Mouse (Mus musculus): Measurements from ENCODE around the gene Deaf1. TPM values are rescaled to one million over a fixed set of nuclear protein-coding genes. Genes with fewer than 3 reads are reported as not detected.

Gene Deaf1
- polyA plus RNA-seq, 1 experiment from 2014 or later, result 79.7 TPM

DNA sequence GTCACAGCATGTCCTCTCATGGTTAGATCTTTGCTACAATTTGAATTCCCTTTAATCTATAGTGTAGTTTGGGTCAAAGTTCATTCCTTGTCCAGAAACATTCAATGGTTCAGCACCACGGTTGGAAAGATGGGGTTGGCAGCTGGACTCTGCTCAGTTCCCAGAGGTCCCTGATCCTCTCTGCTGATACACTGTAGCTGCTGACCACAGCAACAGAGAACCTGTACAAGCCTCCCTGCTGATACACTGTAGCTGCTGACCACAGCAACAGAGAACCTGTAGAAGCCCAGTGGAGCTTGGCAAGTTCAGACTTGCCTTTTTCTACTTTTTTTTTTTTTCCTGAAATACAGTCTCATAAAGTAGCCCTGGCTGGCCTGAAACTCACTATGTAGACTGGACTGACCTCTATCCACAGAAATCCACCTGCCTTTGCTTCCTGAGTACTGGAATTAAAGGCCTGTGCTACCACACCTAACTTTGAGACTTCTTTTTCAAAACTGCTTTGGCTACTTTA lies 9.8 kb downstream of the Deaf1 start:
- Histone ChIP-seq H3K9me3 (ENCODE audit: control insufficient read depth, low read length) (no peaks in the 10 kb centered on the region), H3K27ac (ENCODE audit: low read depth, low read length) (no peak overlapping the region), H3K4me2 (replicated peaks; ENCODE audit: low read depth, low read length) (no peak overlapping the region), H3K4me1 (ENCODE audit: control insufficient read depth, insufficient read depth, low read length) (no peaks in the 10 kb centered on the region), H3K27me3 (ENCODE audit: control insufficient read depth, insufficient read depth, low read length) (no peaks in the 10 kb centered on the region), H3K9ac (ENCODE audit: low read depth, low read length) (no peak overlapping the region), H3K36me3 (ENCODE audit: control insufficient read depth, insufficient read depth, low read length) (peaks cover 97% of the 10 kb centered on the region), H3K4me3 (ENCODE audit: low read length) (no peak overlapping the region)
- no peak for ATAC-seq (ENCODE audit: low FRiP score, low TSS enrichment)
- WGBS, result 88% methylated on average over 1 of the region's 1 CpGs

DNA sequence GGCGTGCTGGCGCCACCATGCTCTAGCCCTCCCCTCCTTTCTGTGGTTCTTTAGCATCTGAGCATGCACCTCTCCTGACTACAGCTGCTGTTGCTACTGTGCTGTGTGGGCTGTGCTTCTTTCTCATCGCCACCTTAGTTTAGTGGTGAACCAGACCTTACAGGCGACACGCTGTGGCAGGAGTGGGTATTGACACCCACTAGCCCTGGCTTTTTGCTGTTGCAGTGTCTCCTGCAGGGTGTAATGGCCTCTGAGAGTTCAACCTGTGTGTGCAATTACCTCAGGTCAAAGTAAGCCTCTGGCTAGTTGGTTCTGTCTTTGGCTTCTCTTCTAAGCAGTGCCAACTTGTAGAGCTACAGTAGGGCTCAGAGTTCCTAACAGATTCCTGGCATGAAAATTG lies 11.5 kb downstream of the Deaf1 start:
- H3K27me3 ChIP-seq (ENCODE audit: control insufficient read depth, insufficient read depth, low read length), result no peaks in the 10 kb centered on the region
- ATAC-seq (ENCODE audit: low FRiP score, low TSS enrichment), result no peak; the same call in 1 of the 2 replicates
- no peaks in the 10 kb centered on the region for H3K4me1 ChIP-seq (ENCODE audit: control insufficient read depth, insufficient read depth, low read length)
- no peaks in the 10 kb centered on the region for H3K9me3 ChIP-seq (ENCODE audit: control insufficient read depth, low read length)
- no peak overlapping the region for H3K27ac ChIP-seq (ENCODE audit: low read depth, low read length)
- H3K4me3 ChIP-seq (ENCODE audit: low read length), result no peak overlapping the region
- no peak overlapping the region for H3K4me2 ChIP-seq (replicated peaks; ENCODE audit: low read depth, low read length)
- peaks cover 94% of the 10 kb centered on the region for H3K36me3 ChIP-seq (ENCODE audit: control insufficient read depth, insufficient read depth, low read length)
- WGBS, result 71% methylated on average over 5 of the region's 5 CpGs
- H3K9ac ChIP-seq (ENCODE audit: low read depth, low read length), result no peak overlapping the region

DNA sequence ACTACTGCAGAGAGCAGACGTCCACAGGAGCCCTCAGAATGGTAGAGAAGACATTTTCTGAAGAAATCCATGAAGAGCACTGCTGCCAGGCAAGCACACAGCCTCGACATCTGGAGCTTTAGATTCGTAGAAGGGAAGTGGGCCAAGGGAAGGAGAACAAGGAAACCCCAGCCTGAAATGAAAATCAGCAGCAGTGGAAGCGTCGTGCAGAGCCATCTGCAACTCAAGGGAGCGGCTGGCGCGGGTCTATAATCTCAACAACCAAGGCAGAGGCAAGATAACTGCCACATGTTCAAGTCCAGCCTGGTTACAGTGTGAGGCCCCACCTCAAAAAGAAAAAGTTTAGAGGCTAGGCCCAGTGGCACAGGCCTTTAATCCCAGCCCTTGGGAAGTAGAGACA lies 12.4 kb downstream of the Deaf1 start:
- H3K27me3 ChIP-seq (ENCODE audit: control insufficient read depth, insufficient read depth, low read length), result no peaks in the 10 kb centered on the region
- H3K9me3 ChIP-seq (ENCODE audit: control insufficient read depth, low read length), result no peaks in the 10 kb centered on the region
- H3K4me2 ChIP-seq (replicated peaks; ENCODE audit: low read depth, low read length), result no peak overlapping the region
- H3K9ac ChIP-seq (ENCODE audit: low read depth, low read length), result no peak overlapping the region
- no peak for ATAC-seq (ENCODE audit: low FRiP score, low TSS enrichment)
- no peak overlapping the region for H3K4me3 ChIP-seq (ENCODE audit: low read length)
- peaks cover 94% of the 10 kb centered on the region for H3K36me3 ChIP-seq (ENCODE audit: control insufficient read depth, insufficient read depth, low read length)
- H3K4me1 ChIP-seq (ENCODE audit: control insufficient read depth, insufficient read depth, low read length), result no peaks in the 10 kb centered on the region
- 94% methylated on average over 8 of the region's 8 CpGs for WGBS
- no peak overlapping the region for H3K27ac ChIP-seq (ENCODE audit: low read depth, low read length)

DNA sequence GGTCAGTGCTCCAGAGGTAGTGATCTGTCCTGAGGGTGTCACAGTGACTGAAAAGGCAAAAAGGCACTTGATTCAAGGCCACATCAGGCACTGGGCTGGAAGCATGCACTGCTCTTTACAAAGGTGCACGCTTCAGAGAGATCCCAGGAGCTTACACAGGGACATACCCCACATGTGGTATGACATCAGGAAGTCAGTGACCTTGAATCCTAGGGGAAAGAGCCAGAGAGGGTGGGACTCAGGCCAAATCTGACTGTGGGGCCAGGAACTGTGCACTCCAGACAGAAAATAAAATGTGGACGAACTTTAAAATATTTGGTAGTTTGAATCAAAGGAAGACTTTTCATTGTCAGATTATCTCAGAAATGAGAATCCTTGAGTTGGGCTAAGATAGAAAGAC lies 13.1 kb downstream of the Deaf1 start:
- no peak overlapping the region for H3K4me2 ChIP-seq (replicated peaks; ENCODE audit: low read depth, low read length)
- H3K4me3 ChIP-seq (ENCODE audit: low read length), result no peak overlapping the region
- H3K27me3 ChIP-seq (ENCODE audit: control insufficient read depth, insufficient read depth, low read length), result no peaks in the 10 kb centered on the region
- WGBS, result 83% methylated on average over 2 of the region's 2 CpGs
- no peaks in the 10 kb centered on the region for H3K9me3 ChIP-seq (ENCODE audit: control insufficient read depth, low read length)
- peaks cover 94% of the 10 kb centered on the region for H3K36me3 ChIP-seq (ENCODE audit: control insufficient read depth, insufficient read depth, low read length)
- no peaks in the 10 kb centered on the region for H3K4me1 ChIP-seq (ENCODE audit: control insufficient read depth, insufficient read depth, low read length)
- H3K27ac ChIP-seq (ENCODE audit: low read depth, low read length), result no peak overlapping the region
- no peak overlapping the region for H3K9ac ChIP-seq (ENCODE audit: low read depth, low read length)
- no peak for ATAC-seq (ENCODE audit: low FRiP score, low TSS enrichment)

DNA sequence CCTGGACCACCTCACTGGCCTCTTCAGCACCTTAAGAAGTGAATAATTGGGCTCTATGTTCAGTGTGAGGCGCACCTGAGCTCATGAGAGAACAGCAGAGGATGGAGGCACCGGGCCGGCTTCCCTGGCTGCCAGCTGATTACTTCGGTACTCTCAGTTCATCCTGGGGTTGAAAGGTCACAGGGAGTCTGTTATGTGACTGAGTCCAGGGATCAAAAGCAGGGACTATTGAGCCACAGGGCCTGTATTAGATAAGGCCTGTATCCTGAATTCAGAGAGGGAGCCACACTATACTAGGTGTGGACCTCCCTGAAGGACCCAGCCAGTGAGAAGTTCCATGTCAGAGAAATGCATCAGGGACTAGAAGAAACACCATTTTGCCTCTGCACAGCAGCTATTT lies 23.0 kb downstream of the Deaf1 start:
- 92% methylated on average over 4 of the region's 4 CpGs for WGBS

DNA sequence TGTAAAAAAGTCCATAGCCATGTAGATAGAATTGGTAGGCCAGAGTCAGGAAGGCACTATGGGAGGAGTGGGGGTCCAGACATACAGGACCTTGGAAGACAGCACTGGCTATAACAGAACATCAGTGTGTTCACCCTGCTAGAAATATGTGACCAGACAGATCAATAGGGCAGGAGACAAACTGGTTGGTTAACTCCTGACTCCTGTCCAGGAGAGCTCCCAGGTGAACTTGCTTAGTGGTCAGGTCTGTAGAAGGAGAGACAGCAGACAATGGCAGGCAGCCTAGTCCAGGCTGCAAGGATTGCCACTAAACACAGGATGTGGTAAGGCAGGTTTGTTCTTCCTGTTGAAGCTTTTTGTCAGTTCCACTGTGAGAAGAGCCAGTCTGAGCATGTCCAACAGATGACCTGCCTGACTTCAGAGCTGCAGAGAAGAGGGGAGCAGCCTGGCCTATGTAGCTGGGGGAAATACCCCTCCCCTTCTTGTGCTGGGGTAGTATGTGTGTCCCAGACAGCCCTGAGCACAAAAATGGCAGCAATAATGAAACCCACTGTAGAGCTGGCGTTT lies 24.7 kb downstream of the Deaf1 start:
- Histone ChIP-seq H3K27me3 (ENCODE audit: control insufficient read depth, insufficient read depth, low read length) (no peaks in the 10 kb centered on the region), H3K9me3 (ENCODE audit: control insufficient read depth, low read length) (no peaks in the 10 kb centered on the region), H3K4me2 (replicated peaks; ENCODE audit: low read depth, low read length) (no peak overlapping the region), H3K4me3 (ENCODE audit: low read length) (no peak overlapping the region), H3K36me3 (ENCODE audit: control insufficient read depth, insufficient read depth, low read length) (peaks cover 83% of the 10 kb centered on the region), H3K27ac (ENCODE audit: low read depth, low read length) (no peak overlapping the region), H3K4me1 (ENCODE audit: control insufficient read depth, insufficient read depth, low read length) (no peaks in the 10 kb centered on the region), H3K9ac (ENCODE audit: low read depth, low read length) (no peak overlapping the region)
- ATAC-seq (ENCODE audit: low FRiP score, low TSS enrichment), result no peak
- 85% methylated on average over 1 of the region's 1 CpGs for WGBS

More for the DNA sequence above, 23.0 kb downstream of the Deaf1 start:
- no peaks in the 10 kb centered on the region for H3K27me3 ChIP-seq (ENCODE audit: control insufficient read depth, insufficient read depth, low read length)
- no peaks in the 10 kb centered on the region for H3K4me1 ChIP-seq (ENCODE audit: control insufficient read depth, insufficient read depth, low read length)
- H3K27ac ChIP-seq (ENCODE audit: low read depth, low read length), result no peak overlapping the region
- no peaks in the 10 kb centered on the region for H3K9me3 ChIP-seq (ENCODE audit: control insufficient read depth, low read length)
- no peak overlapping the region for H3K9ac ChIP-seq (ENCODE audit: low read depth, low read length)
- H3K4me2 ChIP-seq (replicated peaks; ENCODE audit: low read depth, low read length), result no peak overlapping the region
- no peak for ATAC-seq (ENCODE audit: low FRiP score, low TSS enrichment)
- H3K36me3 ChIP-seq (ENCODE audit: control insufficient read depth, insufficient read depth, low read length), result peaks cover 90% of the 10 kb centered on the region
- H3K4me3 ChIP-seq (ENCODE audit: low read length), result no peak overlapping the region

DNA sequence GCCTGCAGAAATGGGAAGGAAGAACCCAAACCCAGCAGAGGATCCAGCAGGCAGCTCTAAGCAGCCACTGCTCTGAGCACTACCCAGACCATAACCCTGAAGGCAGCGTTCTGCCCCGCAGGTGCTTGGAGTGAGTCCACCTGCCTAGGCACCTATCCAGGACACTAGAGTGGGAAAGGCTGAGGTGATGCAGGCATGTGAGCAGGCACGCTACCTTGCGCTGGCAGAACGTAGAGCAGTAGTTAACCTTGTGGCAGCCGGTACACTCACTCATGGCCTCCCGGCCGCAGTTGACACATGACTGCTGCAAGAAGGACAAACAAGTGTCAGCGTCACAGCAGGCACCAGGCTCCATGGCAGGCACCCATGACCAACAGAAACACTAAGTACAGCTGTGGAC lies 26.1 kb downstream of the Deaf1 start:
- no peaks in the 10 kb centered on the region for H3K4me1 ChIP-seq (ENCODE audit: control insufficient read depth, insufficient read depth, low read length)
- no peaks in the 10 kb centered on the region for H3K27me3 ChIP-seq (ENCODE audit: control insufficient read depth, insufficient read depth, low read length)
- H3K4me2 ChIP-seq (replicated peaks; ENCODE audit: low read depth, low read length), result no peak overlapping the region
- H3K36me3 ChIP-seq (ENCODE audit: control insufficient read depth, insufficient read depth, low read length), result peaks cover 75% of the 10 kb centered on the region
- H3K9ac ChIP-seq (ENCODE audit: low read depth, low read length), result no peak overlapping the region
- no peak overlapping the region for H3K27ac ChIP-seq (ENCODE audit: low read depth, low read length)
- H3K4me3 ChIP-seq (ENCODE audit: low read length), result no peak overlapping the region
- WGBS, result 97% methylated on average over 9 of the region's 9 CpGs
- H3K9me3 ChIP-seq (ENCODE audit: control insufficient read depth, low read length), result no peaks in the 10 kb centered on the region
- no peak for ATAC-seq (ENCODE audit: low FRiP score, low TSS enrichment)

DNA sequence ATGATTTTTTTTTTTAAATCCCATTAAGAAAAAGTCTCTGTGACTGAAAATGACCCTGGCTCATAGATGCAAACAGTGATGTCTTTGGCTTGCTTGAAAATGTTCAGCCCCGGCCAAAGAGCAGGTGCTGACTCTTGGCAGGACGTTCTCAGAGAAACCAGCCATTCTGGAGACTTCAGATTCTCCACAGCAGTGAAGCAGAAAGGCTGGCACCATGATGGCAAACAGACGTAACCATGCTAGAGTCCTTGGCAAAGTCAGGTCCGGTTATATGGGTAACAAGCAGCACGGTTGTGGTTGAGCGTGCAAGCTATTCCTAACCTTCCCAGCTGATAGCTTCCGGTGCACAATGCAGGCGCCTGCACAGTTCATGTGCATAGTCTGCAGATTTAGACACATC lies 28.3 kb downstream of the Deaf1 start:
- ATAC-seq (ENCODE audit: low FRiP score, low TSS enrichment), result no peak
- Histone ChIP-seq H3K9ac (ENCODE audit: low read depth, low read length) (no peak overlapping the region), H3K27me3 (ENCODE audit: control insufficient read depth, insufficient read depth, low read length) (peaks cover 16% of the 10 kb centered on the region), H3K27ac (ENCODE audit: low read depth, low read length) (no peak overlapping the region), H3K4me1 (ENCODE audit: control insufficient read depth, insufficient read depth, low read length) (no peaks in the 10 kb centered on the region), H3K9me3 (ENCODE audit: control insufficient read depth, low read length) (no peaks in the 10 kb centered on the region), H3K36me3 (ENCODE audit: control insufficient read depth, insufficient read depth, low read length) (peaks cover 56% of the 10 kb centered on the region), H3K4me3 (ENCODE audit: low read length) (no peak overlapping the region), H3K4me2 (replicated peaks; ENCODE audit: low read depth, low read length) (no peak overlapping the region)
- 91% methylated on average over 8 of the region's 8 CpGs for WGBS

DNA sequence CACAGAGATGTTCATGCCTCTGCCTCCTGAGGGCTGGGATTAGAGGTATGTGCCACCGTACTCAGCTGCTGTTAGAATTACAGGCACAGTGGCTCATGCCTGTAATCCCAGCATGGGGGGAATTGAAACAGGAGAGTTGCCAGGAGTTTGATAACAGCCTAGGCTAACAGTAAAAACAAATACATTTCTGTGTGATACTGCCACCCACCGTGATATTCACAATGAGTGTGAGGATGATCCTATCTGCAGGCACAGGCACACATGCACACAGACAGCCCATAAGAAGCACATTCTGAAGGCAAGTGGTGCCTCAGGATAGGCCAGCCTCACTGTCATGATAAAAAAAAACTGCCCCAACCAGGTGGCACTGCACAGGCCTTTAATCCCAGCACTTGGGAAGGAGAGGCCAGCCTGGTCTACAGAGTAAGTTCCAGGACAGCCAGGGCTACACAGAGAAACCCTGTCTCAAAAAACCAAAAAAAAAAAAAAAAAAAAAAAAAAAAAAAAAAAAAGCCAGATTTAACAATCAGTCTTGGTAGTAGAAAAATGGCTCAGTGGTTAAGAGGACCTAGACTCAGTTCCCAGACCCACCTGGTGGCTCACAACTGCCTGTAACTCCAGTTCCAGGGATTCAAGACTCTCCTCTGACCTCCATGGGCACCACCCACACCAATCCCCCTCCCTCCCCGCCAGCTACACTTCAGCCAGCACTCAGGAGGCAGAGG lies 29.4 kb downstream of the Deaf1 start:
- no peak overlapping the region for H3K4me2 ChIP-seq (replicated peaks; ENCODE audit: low read depth, low read length)
- no peaks in the 10 kb centered on the region for H3K4me1 ChIP-seq (ENCODE audit: control insufficient read depth, insufficient read depth, low read length)
- H3K27me3 ChIP-seq (ENCODE audit: control insufficient read depth, insufficient read depth, low read length), result peaks cover 27% of the 10 kb centered on the region
- no peak overlapping the region for H3K9ac ChIP-seq (ENCODE audit: low read depth, low read length)
- peaks cover 49% of the 10 kb centered on the region for H3K36me3 ChIP-seq (ENCODE audit: control insufficient read depth, insufficient read depth, low read length)
- no peak overlapping the region for H3K4me3 ChIP-seq (ENCODE audit: low read length)
- ATAC-seq (ENCODE audit: low FRiP score, low TSS enrichment), result no peak
- no peak overlapping the region for H3K27ac ChIP-seq (ENCODE audit: low read depth, low read length)
- no peaks in the 10 kb centered on the region for H3K9me3 ChIP-seq (ENCODE audit: control insufficient read depth, low read length)
- WGBS, result 70% methylated on average over 3 of the region's 3 CpGs

All from kidney, embryonic 14.5 days (tissue).